Mouse (Mus musculus) MEL-GATA-1-ER (cell line): ENCODE measurements around the gene Clec16a.

Experiments
- DNase-seq: peaks from one replicate; pipeline ENCODE4 v3.0.0-alpha.2; 2012; ENCODE audit warnings: low read depth; ENCODE audit errors: extremely low read depth

Gene Clec16a

DNA sequence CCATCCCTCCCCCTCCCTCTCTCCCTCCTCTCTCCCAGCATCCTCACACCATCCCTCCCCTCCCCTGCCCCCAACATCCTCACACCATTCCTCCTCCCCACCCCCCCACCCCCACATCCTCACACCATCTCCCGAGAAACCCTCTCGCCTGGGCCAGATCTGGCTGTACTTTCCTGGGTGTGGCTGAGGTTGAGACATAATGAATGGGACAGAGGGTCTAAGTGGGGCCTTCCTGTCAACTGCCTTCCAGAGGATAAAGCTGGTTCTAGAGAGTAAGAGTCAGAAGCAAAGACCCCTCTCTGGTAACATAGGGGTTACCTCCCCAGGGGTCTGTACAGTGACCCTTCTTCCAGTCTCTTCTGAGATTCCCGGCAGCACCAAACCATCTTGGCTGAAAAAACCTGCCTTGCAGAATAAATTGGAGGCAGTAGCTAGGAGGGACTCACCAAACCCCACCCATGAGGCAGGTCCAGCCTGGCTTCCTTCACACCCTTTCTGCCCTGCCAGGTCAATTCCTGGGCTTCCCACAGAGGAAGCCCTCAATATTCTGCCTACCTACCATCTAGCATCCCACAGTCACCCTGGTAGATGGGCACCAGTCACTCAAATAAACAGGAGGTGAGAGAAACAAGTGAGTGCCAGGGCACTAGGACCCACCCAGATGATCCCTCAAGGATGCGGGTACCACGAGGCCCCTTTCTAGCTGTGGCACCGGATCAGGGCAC, 218.6 kb downstream of the Clec16a start:
- DNase-seq: no peak

DNA sequence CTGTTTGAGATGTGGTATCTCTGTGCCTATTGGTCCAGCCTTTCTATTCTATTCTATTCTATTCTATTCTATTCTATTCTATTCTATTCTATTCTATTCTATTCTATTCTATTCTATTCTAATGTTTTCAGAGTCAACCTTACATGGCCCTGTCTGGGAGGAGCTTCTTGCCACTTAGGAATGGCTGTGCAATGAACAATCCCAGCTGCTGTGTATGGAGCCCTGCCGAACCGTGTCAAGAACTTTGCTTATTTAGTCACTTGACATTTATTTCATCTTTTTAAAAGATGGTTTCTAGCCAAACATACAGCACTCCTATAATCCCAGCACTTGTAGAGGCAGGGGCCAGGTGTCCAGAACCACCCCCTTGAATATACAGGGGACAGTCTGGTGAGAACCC, 219.2 kb downstream of the Clec16a start:
- DNase-seq: no peak

DNA sequence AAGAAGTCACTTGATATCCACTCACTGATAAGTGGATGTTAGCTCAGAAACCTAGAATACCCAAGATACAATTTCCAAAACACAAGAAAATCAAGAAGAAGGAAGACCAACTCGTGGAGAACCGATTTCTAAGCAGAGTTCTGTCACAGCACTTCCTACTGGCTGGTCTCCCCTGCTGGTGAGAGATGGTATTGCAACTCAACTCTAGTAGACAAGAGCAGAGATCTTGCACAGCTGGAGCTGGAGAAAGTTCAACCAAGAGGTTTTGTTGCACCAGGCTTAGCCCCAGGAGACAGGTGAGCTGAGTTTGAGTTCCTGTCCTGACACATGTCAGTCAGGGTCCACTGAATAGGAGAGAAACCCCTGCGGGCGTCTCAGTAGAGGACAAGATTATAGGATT, 222.0 kb downstream of the Clec16a start:
- DNase-seq: peak; percentile 48

DNA sequence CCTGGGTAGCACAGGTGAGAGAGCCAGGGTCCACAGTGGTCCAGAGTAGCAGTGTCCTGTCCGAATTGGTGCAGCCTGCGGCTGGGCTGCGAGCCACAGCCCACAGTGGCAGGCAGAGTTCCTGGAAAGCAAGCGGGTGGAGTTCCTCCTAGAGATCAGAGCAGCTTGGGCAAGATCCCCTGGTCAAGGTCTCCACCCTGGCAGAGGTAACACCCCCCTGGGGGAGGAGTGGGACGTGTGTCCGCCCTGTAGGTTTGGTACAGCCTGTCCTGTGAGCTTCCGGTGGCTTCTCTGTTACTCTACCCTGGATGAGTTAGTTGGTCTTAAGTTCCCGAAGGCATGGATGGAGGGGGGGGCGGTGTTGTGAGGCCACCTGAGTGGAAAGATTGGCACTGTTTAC, 223.7 kb downstream of the Clec16a start:
- no peak for DNase-seq

DNA sequence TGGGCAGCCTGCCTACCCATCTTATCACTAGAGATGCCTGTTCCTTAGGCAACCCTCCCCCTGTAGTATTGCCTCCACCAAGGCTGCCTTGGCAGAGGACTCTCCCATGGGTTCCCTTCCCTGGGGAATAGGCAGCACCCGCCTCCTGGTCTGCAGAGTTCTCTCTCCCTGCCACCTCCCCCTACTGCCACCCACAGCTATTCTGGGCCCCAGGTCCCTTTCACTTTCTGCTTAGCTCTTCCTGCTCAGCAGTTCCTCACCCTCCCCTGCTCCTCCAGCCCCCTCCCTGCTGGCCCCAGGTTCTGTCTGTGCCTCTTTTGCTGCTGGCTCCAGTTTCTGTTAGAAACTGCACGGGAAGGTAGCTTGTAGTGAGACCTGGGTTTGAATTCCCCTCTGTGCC, 224.5 kb downstream of the Clec16a start:
- DNase-seq: no peak

DNA sequence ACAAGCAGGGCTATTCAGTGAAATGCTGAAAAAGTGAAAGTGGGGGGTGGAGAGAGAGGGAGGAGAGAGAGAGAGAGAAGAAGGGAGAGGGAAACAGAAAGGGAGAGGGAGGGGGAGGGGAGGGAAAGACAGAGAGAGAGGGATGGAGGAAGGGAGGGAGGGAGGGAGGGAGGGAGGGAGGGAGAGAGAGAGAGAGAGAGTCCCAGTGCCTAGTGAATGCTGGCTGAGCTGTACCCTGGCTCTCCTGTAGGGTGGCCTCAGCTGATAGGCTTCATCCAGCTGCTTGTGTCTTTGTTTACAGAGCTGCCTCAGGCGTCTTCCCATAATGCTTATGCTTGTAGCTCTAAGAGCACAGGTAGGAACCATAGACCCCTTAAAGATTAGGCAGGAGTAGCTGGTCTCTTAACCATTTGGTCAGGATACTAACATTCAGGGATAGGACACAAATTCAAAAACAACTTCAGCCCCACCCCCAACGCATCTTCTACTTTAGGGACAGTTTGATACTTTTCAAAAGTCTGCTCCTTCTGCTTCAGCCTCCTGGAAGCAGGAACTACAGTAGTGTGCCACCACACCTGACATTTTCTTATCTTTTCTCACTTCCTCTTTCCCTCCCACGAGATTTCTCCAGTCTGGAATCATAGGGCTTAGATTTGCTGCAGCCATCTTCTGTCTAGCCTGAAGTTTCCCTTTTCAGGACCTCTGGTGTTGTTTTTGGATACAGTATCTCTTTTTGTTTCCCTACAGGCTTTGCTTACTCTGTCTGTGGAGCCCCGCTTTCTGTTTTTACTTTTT, 225.6 kb downstream of the Clec16a start:
- no peak for DNase-seq

DNA sequence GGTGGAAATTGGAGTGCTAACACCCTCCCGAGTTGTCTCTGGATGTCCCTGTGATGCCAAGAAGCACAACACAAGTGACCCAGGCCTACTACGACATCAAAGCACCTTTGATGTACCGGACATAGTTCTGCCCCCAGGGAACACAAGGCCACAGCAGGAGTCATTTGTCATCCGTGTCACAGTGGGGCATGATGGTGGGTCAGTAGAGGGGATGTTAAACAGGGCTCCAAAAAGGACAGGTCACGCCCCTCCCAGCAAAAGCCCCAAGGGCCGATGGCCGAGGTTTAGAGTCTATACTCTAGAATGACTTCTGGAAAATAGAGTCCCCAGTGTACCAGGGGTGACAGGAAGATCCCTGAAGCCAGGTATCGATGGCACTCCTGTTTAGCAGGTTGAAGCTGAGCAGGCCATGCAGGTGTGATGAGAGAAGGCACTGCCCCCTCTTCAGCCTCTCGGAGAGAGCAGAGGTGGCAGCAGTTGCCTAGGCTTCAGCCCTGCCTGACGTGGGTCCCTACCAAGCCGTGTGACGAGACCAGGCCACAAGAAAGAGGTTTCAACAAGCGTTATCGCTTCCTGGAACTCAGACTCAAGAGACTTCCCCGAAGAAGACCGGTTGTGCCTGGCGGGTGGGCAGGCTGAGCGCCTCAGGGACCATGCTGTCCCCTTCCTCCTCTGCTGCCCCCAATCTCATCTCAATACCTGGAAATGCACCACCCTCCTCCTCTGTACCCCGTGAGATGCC, 226.8 kb downstream of the Clec16a start:
- DNase-seq: no peak

DNA sequence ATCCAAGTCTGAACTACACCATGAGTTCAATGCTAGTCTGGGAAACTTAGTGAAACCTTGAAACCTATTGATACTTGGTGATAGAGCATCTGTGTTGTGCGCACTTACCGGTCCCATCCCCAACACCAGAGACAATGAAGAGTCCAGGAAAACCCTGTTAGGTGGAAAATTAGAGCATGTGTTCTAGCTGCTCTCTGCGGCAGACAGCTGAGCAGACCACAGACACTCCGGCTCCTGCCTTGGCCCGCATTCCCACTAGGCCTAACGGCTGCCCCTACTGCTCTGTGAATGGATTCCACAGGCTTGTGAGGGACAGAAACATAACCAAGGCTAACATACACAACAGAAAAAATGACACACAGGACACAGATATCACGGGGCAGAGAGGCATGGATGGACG, 228.4 kb downstream of the Clec16a start:
- DNase-seq: no peak

DNA sequence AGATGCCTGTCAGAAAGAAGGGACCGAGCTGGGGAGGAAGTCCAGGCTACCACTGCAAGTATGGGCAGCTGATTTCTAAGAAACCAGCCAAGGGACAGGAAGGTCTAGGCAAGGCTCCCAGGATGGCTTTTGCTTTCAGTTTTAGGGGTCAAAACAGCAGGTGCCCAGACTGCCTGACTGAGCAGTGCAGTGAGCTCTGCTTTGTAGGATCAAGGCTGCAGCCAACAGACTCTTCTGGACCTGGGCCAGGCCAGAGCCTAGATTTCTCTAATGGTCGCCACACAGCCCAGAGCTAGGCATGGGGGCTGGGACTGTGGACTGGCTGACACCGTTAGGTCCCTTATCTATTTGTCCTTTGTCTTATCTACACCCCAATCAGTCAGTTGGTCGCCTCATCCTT, 229.6 kb downstream of the Clec16a start:
- no peak for DNase-seq

DNA sequence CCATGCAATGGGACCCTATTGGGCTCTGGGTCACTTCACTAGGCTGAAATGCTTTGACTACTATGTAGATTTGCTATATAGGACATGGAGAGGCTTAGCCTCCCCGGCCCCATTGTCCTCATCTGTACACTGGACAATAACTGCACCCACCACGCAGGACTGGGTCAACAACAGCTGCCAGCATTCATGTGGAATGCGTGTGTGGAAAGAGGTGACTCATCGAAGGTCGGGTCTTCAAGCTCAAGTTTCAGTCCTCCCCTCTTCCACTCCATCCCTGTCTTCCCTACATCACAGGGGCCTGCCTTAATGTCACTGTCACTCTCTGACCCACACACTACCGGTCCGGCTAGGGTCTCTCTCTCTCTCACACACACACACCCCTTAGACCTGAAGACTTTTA, 231.2 kb downstream of the Clec16a start:
- no peak for DNase-seq

DNA sequence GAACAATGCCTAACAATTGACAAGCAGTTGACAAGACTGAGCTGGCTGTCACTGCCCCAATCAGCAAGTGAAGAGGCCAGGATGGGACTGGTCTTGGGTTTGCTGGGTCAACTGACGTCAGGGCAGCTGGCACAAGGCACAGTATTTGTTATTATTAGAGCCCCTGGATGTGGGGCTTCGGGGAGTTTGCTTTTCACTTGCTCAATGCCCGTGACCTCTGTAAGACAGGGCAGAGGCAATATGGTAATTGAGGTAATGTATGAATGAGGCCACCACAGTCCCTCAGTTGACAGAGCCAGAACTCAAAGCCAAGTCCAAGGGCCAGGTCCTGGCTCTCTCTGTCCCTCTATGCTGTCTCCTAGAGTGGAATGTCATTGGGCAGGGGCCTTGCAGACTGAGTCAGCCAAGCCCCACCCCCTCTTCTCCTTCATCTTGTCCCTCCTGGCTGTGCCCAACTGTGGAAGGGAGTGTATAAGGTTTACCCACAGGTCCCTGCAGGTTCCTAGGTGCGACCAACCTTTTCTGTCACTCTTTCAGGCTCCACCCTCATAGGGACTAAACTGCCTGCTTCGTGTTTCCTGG, 232.5 kb downstream of the Clec16a start:
- DNase-seq: no peak

DNA sequence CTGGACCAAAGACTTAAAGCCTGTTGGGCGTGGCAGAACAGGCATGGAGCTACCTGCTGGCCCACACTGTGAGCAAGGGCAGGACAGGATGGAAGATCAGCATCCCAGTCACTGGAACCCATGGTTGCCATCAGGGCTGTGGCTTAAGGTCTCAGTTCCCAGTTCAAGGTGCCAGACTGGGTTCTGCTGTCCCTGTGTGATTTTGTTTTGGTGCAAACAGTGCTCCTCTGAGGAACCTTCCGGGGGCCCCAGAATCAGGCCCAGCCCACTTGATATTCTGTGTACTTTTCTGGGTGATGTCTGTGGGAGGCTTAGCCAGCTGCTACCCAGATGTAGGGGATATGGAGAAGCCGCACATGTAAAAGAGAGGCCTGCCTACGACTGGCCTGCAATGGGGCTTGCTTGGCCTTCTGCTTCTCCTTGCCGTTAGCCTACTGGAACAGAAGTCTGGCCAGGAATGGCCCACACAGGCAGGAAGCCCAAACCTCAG, 235.5 kb downstream of the Clec16a start:
- DNase-seq: no peak

DNA sequence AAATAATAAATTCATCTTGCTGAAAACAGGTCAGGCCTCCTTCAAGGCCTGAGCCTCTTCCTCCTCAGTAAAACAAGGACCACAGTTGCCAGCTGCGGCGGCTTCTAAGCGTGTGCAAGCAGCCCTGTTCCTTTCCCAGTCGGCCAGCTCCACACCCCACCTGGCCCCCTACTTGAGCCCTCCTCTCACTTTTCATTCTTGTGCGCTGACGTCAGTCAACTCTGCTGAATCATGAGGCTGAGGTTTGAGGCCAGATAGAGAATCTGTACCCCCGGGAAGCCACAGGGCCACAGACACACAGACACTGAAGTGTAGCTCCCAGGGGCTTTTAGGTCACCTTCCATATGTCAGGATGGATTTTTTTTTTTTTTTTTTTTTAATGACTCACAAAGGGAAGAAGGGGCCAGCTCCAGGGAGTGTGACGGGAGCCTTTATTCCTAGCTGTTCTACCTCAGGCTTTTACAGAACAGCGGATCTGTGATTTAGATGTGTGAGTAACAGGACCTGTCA, 236.8 kb downstream of the Clec16a start:
- no peak for DNase-seq

DNA sequence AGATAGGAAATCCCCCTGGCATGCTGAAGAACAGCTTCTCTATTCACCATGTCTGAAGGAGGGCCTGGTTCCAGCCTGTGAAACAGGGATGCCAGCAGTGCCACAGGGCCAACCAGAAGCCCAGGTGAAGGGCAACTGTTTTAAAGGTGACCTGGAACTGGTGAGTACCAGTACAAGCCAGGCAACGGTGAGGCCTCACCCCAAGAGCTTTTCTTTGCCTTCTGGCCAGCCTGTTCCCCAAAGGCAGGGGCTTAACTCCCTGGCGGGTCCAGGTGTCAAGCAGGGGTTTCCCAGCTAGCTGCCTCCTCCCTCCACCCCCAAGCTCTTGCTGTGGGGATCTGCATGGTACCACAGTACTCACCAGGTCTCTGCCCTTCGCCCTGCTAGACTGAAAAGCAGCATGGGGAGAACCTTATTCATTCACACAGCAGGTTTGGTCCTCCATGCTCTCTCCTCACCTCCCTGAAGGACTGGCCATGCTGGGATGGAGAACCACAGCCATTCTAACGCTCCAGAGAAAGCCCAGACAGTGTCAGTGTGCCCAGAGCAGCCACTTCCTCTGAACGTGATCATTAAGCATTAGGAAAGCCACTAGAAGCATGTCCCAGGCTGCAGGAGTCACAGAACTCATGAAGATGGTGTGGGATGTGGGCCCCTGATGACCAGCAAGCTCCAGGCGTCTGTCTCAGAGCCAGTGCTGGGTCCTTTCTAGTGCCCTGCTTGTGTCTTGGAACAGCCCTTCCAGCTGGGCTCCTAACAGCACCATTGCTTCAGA, 237.4 kb downstream of the Clec16a start:
- no peak for DNase-seq

DNA sequence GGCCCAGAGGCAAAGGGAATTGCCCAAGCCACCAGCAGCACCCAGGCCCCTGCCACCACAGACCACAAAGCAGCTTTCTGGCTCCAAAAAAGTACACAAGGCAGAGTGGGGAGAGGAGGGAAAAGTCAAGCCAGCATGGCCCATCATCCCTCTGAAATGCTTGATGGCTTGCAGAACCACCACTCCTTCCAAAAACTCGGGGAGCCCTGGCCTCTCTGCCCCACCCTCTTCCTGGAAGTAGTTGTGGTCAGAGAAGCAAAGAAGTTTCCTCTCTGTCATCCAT, 238.0 kb downstream of the Clec16a start:
- DNase-seq: no peak

DNA sequence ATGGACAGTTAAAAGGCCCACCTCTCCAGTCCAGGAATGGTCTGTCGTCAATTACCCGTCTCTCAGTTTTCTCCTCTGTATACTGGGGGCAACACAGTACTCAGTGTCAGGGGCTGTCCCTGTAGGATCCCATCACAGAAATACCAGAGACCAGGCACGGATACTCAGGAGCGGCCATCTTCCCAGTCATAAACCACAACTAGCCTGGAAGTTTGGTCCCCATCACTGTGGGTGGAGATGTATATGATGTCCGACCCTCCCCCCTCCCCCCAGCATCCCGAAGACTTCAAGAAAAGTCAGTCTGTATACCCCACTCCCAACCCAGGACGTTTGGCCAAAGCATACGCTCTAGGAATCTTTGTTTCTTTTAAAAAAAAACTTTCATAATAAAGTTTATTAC, 238.3 kb downstream of the Clec16a start:
- no peak for DNase-seq

DNA sequence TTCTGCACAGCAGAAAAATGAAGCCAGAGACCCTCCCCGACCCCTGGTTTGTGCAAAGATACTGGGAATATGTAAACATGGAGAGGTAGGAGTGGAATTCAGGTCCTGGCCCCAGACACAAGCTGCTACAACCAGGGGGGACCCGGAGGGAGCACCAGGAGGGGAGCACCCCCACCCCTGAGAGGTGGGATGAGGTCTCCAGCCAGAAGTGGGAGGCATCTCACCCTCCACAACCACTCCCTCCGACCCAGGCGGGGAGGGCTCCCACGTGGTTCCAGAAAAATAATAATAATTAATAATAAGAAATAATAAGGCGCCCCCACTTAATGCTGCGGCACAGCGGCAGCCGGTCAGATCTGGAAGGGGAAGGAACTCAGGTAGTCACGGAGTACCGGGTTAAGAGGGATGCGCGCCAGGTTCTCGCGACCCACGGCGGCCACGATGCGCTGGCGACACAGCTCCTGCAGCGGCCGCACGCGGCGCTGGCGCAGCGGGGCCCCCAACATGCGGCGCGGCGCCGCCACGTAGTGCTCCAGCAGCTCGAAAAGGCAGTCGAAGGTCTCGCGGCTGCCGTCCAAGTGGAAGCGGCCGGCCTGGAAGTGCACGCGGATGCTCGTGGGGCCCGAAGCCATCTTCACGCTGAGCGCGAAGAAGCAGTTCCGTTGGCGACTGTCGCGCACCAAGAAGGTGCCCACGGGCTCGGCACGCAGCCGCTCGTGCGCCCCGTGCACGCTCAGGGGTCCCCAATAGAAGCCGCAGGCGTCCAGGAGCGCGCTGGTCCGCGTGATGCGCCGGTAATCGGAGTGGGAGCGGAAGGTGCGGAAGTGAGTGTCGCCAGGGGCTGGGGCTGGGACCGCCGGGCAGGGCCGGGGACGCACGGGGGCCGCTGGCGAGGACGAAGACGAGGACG, 239.0 kb downstream of the Clec16a start:
- DNase-seq: no peak

DNA sequence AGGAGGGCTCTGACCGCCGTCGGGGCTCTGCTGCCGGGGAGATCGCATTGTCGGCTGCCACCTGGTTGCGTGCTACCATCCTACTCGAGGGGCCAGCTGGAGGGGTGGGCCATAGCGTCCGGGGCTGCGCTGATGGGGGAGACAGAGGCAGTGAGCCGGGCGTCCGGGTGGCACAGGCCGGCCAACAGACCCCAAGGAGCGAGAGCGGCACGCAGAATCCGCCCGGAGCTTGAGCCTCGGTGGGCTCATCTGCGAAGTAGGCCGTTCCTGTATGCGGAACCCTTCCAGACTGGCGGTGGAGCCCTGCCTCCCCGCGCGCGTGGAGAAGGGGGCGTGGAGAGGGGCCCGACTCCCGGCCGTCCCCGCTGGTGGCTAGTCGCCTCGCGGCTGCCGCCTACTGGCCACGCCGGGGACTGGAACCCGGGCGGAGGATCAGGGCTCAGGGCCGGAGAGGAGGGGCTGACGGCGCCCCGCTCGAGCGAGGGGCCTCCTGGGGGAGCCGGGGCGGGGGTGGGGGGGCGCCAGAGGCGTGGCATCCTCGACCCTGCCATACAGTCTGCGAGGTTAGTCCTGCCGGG, 239.7 kb downstream of the Clec16a start:
- no peak for DNase-seq

DNA sequence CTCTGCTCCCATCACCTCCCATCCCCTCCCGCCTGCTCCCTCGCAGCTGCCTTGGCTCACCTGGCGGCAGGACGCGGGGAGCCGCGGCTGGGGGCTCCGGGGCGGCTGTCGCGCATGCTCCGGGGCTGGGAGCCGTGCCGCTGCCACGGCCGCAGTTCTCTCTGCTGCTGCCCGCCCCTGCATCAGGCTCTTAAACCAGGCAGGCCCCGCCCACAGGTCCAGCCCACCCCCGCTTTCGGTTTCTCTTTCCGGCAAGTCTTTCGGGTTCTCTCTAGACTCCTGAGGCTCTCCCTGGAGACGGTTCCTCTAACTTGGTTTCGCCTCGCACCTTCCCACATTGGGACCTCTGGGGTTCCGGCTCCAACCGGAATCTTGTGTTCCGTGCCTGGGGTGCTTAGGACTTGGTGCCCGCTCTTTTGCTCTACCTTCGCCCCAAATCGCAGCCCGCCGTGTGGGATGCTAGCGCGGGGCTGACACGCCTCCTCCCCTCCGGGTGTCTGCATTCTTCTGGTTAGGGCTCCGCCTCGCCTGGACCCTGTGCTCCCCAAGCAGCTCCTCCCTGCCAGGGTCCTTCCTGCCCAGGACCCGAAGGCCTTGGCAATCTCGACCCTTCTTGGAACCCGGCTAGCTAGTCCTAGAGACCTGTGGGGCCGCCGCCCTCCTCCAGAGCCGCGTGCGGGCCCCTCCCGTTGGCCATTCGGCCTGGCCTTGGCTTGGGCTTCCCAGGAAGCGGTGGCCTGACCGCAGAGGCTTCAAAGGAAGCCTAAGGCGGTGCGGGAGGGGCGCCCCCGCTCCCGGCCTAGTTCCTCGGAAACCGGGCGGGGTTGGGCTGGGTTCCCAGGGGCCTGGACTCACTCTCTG, 240.5 kb downstream of the Clec16a start, which contains the start of gene Socs1:
Gene Socs1 (minus strand): TSS at position 166 of the 861 bp plus-strand sequence.
- DNase-seq: peak; percentile 77
